ENCODE assay signal across 8 mouse cellular contexts in genomic region chr12:15416180-15416766, GRCm38 (mm10).
DNase-seq lines count a peak whose midpoint lies in the region; ATAC-seq and TF ChIP-seq lines count a peak whose summit lies in the region.
"Had no signal": no experiment of that assay in that cellular context is flagged by ENCODE, and none has a peak within 500 bp of the region (broad histone marks: within the 10 kb centered on the region; RNA-seq: fewer than 3 reads in every experiment).

No protein-coding gene starts in this region.

- no peak overlapping the region for H3K27ac ChIP-seq in kidney, postnatal 0 days

- peak; percentile 69 for TF ChIP-seq CTCF in kidney, postnatal 0 days (IDR thresholded peaks at IDR 0.05; ENCODE audit: low read depth)
- TF ChIP-seq CTCF in Patski (IDR thresholded peaks at IDR 0.05), result peak; percentile 39

- no peaks in the 10 kb centered on the region for H3K9me3 ChIP-seq in kidney, postnatal 0 days (replicated peaks; ENCODE audit: low read length)

- no peak overlapping the region for H3K4me3 ChIP-seq in kidney, postnatal 0 days (replicated peaks; ENCODE audit: low read depth, low read length)
- H3K4me3 ChIP-seq: erythroblast, embryonic 14.5 days had no signal

- no peaks in the 10 kb centered on the region for H3K27me3 ChIP-seq in kidney, postnatal 0 days (ENCODE audit: insufficient read depth, low read length)
- H3K27me3 ChIP-seq in Patski, result peaks cover 4% of the 10 kb centered on the region

- POLR2A ChIA-PET in Patski (lab: Charles Lee), result no interaction called here

- in situ Hi-C loops in Patski (cut with MboI; ENCODE audit: low pct_unique_long_range_greater_than_20kb), result no loop called here

- H3K4me2 ChIP-seq in kidney, postnatal 0 days (ENCODE audit: low read length), result no peak overlapping the region

- no peaks in the 10 kb centered on the region for H3K36me3 ChIP-seq in kidney, postnatal 0 days (ENCODE audit: insufficient read depth, low read length)

- H3K9ac ChIP-seq in kidney, postnatal 0 days (ENCODE audit: low read depth, low read length), result no peak overlapping the region

- no peak for ATAC-seq in kidney, postnatal 0 days (replicated peaks; ENCODE audit: low FRiP score, low read depth)
- ATAC-seq in Patski, result no peak

- WGBS in kidney, postnatal 0 days, result 19% methylated on average over 4 of the region's 4 CpGs

- CTCF ChIA-PET in Patski (lab: Charles Lee), result interaction anchor here (1.3 kb wide), 1 partner anchor 1331 kb away, joined by 3 read pairs; no protein-coding TSS in a partner anchor

- H3K4me1 ChIP-seq in kidney, postnatal 0 days (replicated peaks; ENCODE audit: insufficient read depth, low read length), result no peaks in the 10 kb centered on the region

- DNase-seq in kidney, postnatal 0 days (ENCODE audit: low spot score), result peak; percentile 76
- DNase-seq in kidney, adult 8-10 months, result no peak
- DNase-seq in ES-CJ7 (ENCODE audit: low read depth, low spot score) (peak; percentile 4), Patski (ENCODE audit: low read depth, low spot score) (no peak)
- peak; percentile 9 to 34 for DNase-seq in left cerebral cortex, adult 9 months (ENCODE audit: low spot score in 2 of 2)
- no peak for DNase-seq in lung, postnatal 14 days
- DNase-seq in lung, postnatal 36 days, result no peak

Comparison
In these comparisons a context has a peak if more than half of its experiments do, and no peak if none do; other contexts are left out.
1. DNase-seq: peak in kidney, postnatal 0 days (single experiment), ES-CJ7 (single experiment) and left cerebral cortex, adult 9 months (2 of 2); none in kidney, adult 8-10 months (0 of 2), Patski (single experiment), lung, postnatal 14 days (single experiment) and lung, postnatal 36 days (single experiment).